Mouse (Mus musculus) midbrain, postnatal 0 days (tissue): ENCODE measurements around the gene Unc93b1. TPM values are rescaled to one million over a fixed set of nuclear protein-coding genes. Genes with fewer than 3 reads are reported as not detected.

Experiments used
- ATAC-seq: fragments of 200-750 bp; cut with Nextera tagmentation; 2 replicates; pipeline ENCODE4 v1.8.0; 2017; ENCODE audit warnings: moderate number of reproducible peaks, mild to moderate bottlenecking, moderate TSS enrichment, moderate library complexity; ENCODE audit not compliant: low FRiP score
- DNase-seq: peaks from one replicate; pipeline ENCODE4 v3.0.0-alpha.2; 2015; ENCODE audit warnings: low spot score
- H3K27ac ChIP-seq: fragments of 300-500 bp; sonication (generic); 2 replicates; pipeline ENCODE4 v1.5.1; 2014; ENCODE audit warnings: low read depth, mild to moderate bottlenecking, low read length, mixed read lengths
- H3K27me3 ChIP-seq: fragments of 300-500 bp; sonication (generic); 2 replicates; pipeline ENCODE4 v1.6.1; 2014; ENCODE audit warnings: low read length, control low read depth, mixed read lengths; ENCODE audit not compliant: insufficient read depth
- H3K36me3 ChIP-seq: fragments of 300-500 bp; sonication (generic); 2 replicates; pipeline ENCODE4 v1.6.1; 2014; ENCODE audit warnings: low read length, control low read depth, mixed read lengths; ENCODE audit not compliant: insufficient read depth
- H3K4me1 ChIP-seq: fragments of 300-500 bp; sonication (generic); 2 replicates; pipeline ENCODE4 v1.6.1; 2014; ENCODE audit warnings: mild to moderate bottlenecking, control low read depth, antibody characterized with exemption, low read length, mixed read lengths; ENCODE audit not compliant: insufficient read depth
- H3K4me2 ChIP-seq: fragments of 300-500 bp; sonication (generic); 2 replicates; pipeline ENCODE4 v1.6.1; 2014; ENCODE audit warnings: low read depth, mild to moderate bottlenecking, low read length, mixed read lengths; ENCODE audit not compliant: poor library complexity, severe bottlenecking
- H3K4me3 ChIP-seq: fragments of 300-500 bp; sonication (generic); 2 replicates; pipeline ENCODE4 v1.5.1; 2014; ENCODE audit warnings: low read depth, mild to moderate bottlenecking, low read length, moderate library complexity
- H3K9ac ChIP-seq: fragments of 300-500 bp; sonication (generic); replicated peaks from 2 replicates; pipeline ENCODE4 v1.6.1; 2014; ENCODE audit warnings: mild to moderate bottlenecking, low read length, moderate library complexity, mixed read lengths; ENCODE audit not compliant: poor library complexity, severe bottlenecking
- H3K9me3 ChIP-seq: fragments of 300-500 bp; sonication (generic); 2 replicates; pipeline ENCODE4 v1.6.1; 2016; ENCODE audit warnings: low read length, control low read depth
- CTCF ChIP-seq: IDR thresholded peaks from 2 replicates; pipeline ENCODE4 v1.5.1; 2016; ENCODE audit warnings: antibody characterized with exemption, mild to moderate bottlenecking
- WGBS: fragments of 180-500 bp; shearing (Covaris S2); extraction: QIAGEN DNeasy Blood & Tissue Kit; methylation state at CpG from one replicate; pipeline ENCODE4 v1.1.7; 2014; 5-methylcytosine and 5-hydroxymethylcytosine counted together
- polyA plus RNA-seq: library from polyadenylated mRNA; unstranded; fragments of >200 nt; fragmentation: Nextera tagmentation; extraction: Ambion mirVana; gene quantifications from 2 replicates; pipeline ENCODE4 v1.2.1, GENCODE M21; 2015
- total RNA-seq: library from RNA; depleted of rRNA; stranded (reverse); fragments of >200 nt; gene quantifications from 2 replicates; pipeline ENCODE4 v1.2.3, GENCODE M21; 2014

Gene Unc93b1
- total and polyA plus RNA-seq, 2 experiments from 2014 or later: 11.2 to 23.2 TPM

DNA sequence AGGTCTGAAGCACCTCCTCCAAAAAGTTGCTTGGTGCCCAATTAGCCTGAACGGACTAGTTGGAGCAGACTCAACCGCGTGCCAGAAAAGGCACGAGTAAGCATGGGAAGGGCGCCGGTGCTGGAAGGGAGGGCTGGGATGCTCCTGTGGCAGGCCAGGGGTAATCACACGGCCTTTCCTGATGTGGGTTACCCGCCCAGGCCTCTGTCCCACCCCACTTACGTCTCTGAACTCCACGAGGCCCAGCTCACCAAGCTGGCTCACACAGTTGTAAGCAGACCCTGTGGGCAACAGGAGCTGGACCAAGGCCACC, 30.7 kb upstream of the Unc93b1 start:
- no peak for TF ChIP-seq CTCF
- H3K9ac ChIP-seq: no peak overlapping the region
- peaks cover 4% of the 10 kb centered on the region; the same call in 1 of the 2 replicates for H3K4me1 ChIP-seq
- no peaks in the 10 kb centered on the region for H3K9me3 ChIP-seq
- H3K4me2 ChIP-seq: no peak overlapping the region
- no peak for DNase-seq
- no peak overlapping the region for H3K4me3 ChIP-seq
- no peak overlapping the region for H3K27ac ChIP-seq
- H3K36me3 ChIP-seq: peaks cover 15% of the 10 kb centered on the region; the same call in 1 of the 2 replicates
- WGBS: 67% methylated on average over 10 of the region's 10 CpGs
- no peak for ATAC-seq
- H3K27me3 ChIP-seq: no peaks in the 10 kb centered on the region

DNA sequence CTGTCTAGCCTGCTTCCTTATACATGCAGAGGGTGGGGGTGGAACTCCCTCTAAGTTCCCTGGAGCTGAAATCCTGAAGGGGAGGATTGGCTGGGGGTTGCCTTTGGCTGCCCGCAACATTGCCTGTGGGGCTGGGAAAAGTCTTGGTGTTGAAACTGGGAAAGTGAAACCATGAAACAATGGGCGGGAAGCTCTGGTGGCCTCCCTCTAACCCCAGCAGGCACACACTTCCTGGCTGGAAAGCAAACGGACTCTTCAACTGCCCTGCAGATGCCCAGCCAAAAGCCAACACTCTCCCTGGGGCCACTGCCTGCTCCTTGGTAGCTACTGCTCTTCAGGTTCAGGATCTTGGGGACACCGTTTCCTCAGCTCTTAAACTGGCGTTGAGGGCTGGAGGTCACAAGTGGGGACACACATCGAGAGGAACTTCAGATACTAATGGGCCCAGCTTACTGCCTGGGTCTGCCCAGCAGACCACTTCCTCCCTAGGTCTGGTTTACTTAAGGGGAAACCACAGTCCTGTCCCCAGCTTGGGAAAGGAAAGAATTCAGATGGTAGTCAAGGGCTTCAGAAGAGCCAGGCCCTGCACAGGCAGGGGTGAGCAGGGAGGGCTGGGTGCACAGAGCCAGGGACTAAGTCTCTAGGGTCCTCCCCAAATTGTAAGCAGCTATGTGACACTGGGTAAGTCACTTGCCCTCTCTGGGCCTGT, 29.6 kb upstream of the Unc93b1 start:
- H3K36me3 ChIP-seq: peaks cover 25% of the 10 kb centered on the region; the same call in 1 of the 2 replicates
- no peak overlapping the region for H3K9ac ChIP-seq
- 54% methylated on average over 6 of the region's 6 CpGs for WGBS
- peak overlapping the region; percentile 19; the same call in 1 of the 2 replicates for H3K4me2 ChIP-seq
- H3K4me3 ChIP-seq: no peak overlapping the region
- H3K9me3 ChIP-seq: no peaks in the 10 kb centered on the region
- no peak overlapping the region for H3K27ac ChIP-seq
- peaks cover 4% of the 10 kb centered on the region; the same call in 1 of the 2 replicates for H3K4me1 ChIP-seq
- no peaks in the 10 kb centered on the region for H3K27me3 ChIP-seq
- ATAC-seq (no peak), DNase-seq (peak; percentile 14)
- TF ChIP-seq CTCF: no peak

- Histone ChIP-seq H3K36me3 (peaks cover 25% of the 10 kb centered on the region; the same call in 1 of the 2 replicates), H3K27me3 (no peaks in the 10 kb centered on the region), H3K9ac (peak overlapping the region; percentile 54), H3K9me3 (no peaks in the 10 kb centered on the region), H3K4me2 (peak overlapping the region; percentile 86), H3K4me1 (peaks cover 4% of the 10 kb centered on the region; the same call in 1 of the 2 replicates), H3K27ac (no peak overlapping the region), H3K4me3 (peak overlapping the region; percentile 44)
- TF ChIP-seq CTCF: no peak
- WGBS: 56% methylated on average over 10 of the region's 10 CpGs
- ATAC-seq (no peak), DNase-seq (no peak)
Observed at GRCm38 (mm10) chr19:3906326-3906725, 28.7 kb upstream of the Unc93b1 start.

- DNase-seq: peak; percentile 53
- H3K9me3 ChIP-seq: no peaks in the 10 kb centered on the region
- peaks cover 4% of the 10 kb centered on the region; the same call in 1 of the 2 replicates for H3K4me1 ChIP-seq
- peak; percentile 69; the same call in 1 of the 2 replicates for ATAC-seq
- H3K36me3 ChIP-seq: peaks cover 24% of the 10 kb centered on the region; the same call in 1 of the 2 replicates
- H3K27ac ChIP-seq: no peak within 1 kb of the TSS
- no peak for TF ChIP-seq CTCF
- H3K4me2 ChIP-seq: peak within 1 kb of the TSS; percentile 86
- H3K9ac ChIP-seq: peak within 1 kb of the TSS; percentile 54
- WGBS: 6% methylated on average over 36 of the region's 36 CpGs
- H3K4me3 ChIP-seq: peak within 1 kb of the TSS; percentile 44
- H3K27me3 ChIP-seq: no peaks in the 10 kb centered on the region
Observed at GRCm38 (mm10) chr19:3906795-3907786, 27.9 kb upstream of the Unc93b1 start, which contains the start of gene Tcirg1. TSS of gene Tcirg1 (minus strand) at chr19:3907133.

DNA sequence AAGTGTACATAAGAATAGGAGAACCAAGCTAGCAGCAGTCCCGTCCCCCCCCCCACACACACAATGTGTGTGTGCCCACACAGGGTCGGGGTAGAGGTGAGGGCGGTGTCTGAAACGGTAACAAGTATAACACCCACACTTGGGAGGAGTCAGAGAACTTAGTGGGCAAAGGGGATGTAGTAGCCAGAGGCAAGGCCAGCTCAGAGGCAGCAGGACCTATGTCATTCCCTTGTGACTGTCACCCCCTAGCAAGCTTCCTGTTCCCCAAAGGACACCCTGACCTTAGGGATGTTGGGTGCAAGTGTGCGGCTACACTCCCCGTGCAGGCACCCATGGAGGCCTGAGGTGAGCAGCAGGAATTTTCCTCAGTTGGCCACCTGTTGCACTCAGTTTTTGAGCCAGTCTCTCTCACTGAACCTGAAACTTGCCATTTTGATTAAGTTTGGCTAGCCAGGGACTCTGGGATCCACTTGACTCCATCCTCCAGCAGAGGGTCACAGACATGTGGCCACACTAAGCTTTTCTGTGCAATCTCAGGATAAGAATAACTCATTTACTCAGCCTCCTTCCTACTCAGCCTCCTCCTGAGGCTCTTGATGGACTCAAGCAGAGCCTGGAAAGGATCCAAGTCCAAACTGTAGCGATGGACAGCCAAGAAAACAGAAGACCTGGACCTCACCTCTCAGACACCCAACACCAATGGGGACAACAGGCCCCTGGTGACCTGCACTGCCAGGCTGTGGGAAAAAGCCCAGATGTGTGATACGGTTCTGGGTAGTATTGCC, 26.9 kb upstream of the Unc93b1 start:
- no peaks in the 10 kb centered on the region for H3K27me3 ChIP-seq
- H3K27ac ChIP-seq: no peak overlapping the region
- no peak overlapping the region for H3K4me3 ChIP-seq
- 91% methylated on average over 8 of the region's 8 CpGs for WGBS
- no peak overlapping the region for H3K9ac ChIP-seq
- no peak for DNase-seq
- no peak for ATAC-seq
- no peak for TF ChIP-seq CTCF
- no peak overlapping the region for H3K4me2 ChIP-seq
- H3K9me3 ChIP-seq: no peaks in the 10 kb centered on the region
- H3K4me1 ChIP-seq: peaks cover 4% of the 10 kb centered on the region; the same call in 1 of the 2 replicates
- peaks cover 21% of the 10 kb centered on the region; the same call in 1 of the 2 replicates for H3K36me3 ChIP-seq
